Mouse (Mus musculus) erythroblast, embryonic 14.5 days (primary cell): ENCODE measurements around the gene Ect2l. TPM values are rescaled to one million over a fixed set of nuclear protein-coding genes. Genes with fewer than 3 reads are reported as not detected.

Source experiments
- H3K27me3 ChIP-seq: 2 replicates; pipeline ENCODE4 v1.6.1; 2012; ENCODE audit warnings: inconsistent platforms; ENCODE audit not compliant: control insufficient read depth
- H3K36me3 ChIP-seq: 2 replicates; pipeline ENCODE4 v1.6.1; 2012; ENCODE audit warnings: mild to moderate bottlenecking, inconsistent platforms; ENCODE audit not compliant: control insufficient read depth
- H3K4me1 ChIP-seq: 2 replicates; pipeline ENCODE4 v1.6.1; 2012; ENCODE audit warnings: inconsistent platforms; ENCODE audit not compliant: control insufficient read depth
- H3K4me3 ChIP-seq: replicated peaks from 2 replicates; pipeline ENCODE3; 2012; ENCODE audit warnings: moderate library complexity, mild to moderate bottlenecking, inconsistent platforms
- H3K9me3 ChIP-seq: 2 replicates; pipeline ENCODE4 v1.6.1; 2012; ENCODE audit warnings: low read length, inconsistent platforms, mixed read lengths; ENCODE audit not compliant: control insufficient read depth
- GATA1 ChIP-seq: IDR thresholded peaks from 2 replicates; pipeline ENCODE4 v1.6.1; 2012; ENCODE audit warnings: low read length, inconsistent platforms, mixed read lengths
- TAL1 ChIP-seq: IDR thresholded peaks from 3 replicates; pipeline ENCODE4 v1.6.1; 2012; ENCODE audit warnings: low read length, inconsistent platforms, mixed read lengths
- polyA plus RNA-seq: library from polyadenylated mRNA; stranded (reverse); fragments of >175 nt; gene quantifications from 2 replicates; pipeline ENCODE4 v1.2.3, GENCODE M21; 2012

Ect2l gene
- polyA plus RNA-seq, 1 experiment, result not detected

DNA sequence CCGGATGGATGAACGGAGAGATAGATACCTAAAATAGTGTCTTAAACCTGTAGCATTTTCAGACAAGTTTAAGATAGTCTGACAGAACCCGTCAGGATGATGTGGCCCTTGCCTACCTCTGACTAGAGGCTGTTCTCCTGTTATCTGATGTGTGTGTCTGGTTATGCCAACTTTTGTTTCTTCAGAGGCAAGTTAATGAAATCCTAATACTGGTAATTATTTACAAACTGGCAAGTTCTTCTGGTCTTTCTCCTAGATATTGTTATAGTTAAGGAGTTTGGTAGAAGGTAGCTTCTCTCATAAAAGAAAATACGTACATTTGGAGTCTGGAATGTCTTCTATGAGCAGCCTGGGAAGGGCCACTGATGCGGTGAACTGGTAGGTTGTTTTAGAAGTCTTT, 80.4 kb downstream of the Ect2l start:
- no peak overlapping the region for H3K4me3 ChIP-seq
- peaks cover 7% of the 10 kb centered on the region for H3K36me3 ChIP-seq
- no peaks in the 10 kb centered on the region for H3K4me1 ChIP-seq
- no peaks in the 10 kb centered on the region for H3K27me3 ChIP-seq
- H3K9me3 ChIP-seq, result no peaks in the 10 kb centered on the region
- TF ChIP-seq GATA1 (no peak), TAL1 (no peak)

DNA sequence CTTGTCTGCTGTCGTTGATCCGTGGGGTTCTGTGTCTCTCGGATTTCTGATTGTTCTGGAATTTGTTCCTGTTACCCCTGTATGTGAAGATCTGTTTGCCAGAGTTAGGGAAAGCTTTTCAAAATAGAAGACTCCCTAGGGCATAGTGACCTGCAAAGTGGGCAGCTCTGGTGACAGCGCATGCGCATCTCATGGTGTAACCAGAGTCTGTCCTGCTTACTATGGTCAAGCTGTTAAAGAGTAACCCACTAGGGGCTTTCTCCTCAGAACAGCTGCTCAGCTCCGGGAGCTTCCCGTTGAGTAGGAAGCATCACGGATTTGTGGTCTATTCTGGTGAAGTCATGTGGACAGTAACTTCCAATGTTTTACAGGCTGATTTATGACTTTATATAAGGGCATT, 92.4 kb downstream of the Ect2l start:
- Histone ChIP-seq H3K9me3 (no peaks in the 10 kb centered on the region), H3K27me3 (no peaks in the 10 kb centered on the region), H3K4me3 (no peak overlapping the region), H3K4me1 (no peaks in the 10 kb centered on the region), H3K36me3 (peaks cover 58% of the 10 kb centered on the region)
- TF ChIP-seq TAL1 (no peak), GATA1 (no peak)

DNA sequence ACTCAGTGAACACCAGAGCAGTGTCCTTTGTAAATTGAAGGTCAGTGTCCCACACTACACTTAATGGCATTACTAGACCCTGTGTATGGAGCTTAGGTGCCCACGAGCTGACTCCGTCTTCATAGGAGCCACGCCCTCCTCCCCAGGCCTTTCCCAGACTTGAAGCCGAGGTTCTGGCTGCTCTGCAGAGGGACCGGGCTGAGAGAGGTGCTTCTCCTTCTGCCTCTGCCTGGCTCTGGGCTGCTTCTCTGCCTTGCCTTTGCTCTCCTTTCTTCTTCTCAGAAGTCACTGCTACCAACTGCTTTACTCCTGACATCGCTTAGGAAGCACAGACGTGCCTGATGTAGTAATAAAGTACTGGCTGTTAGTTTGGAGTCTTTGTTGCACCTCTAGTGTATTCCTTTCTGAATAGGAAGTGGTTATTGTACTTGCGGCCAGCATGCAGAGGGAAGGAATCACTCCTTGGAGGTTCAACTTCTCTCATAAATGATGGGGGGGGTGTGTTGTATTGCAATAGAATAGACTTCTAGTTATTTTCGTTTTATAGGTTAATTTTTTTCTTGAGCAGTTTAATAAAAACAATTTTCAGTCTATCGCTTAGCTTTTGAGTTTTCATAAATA, 97.1 kb downstream of the Ect2l start:
- no peak overlapping the region for H3K4me3 ChIP-seq
- H3K27me3 ChIP-seq, result no peaks in the 10 kb centered on the region
- no peaks in the 10 kb centered on the region for H3K4me1 ChIP-seq
- no peaks in the 10 kb centered on the region for H3K9me3 ChIP-seq
- TF ChIP-seq GATA1, result no peak
- TF ChIP-seq TAL1, result no peak
- H3K36me3 ChIP-seq, result peaks cover 22% of the 10 kb centered on the region

DNA sequence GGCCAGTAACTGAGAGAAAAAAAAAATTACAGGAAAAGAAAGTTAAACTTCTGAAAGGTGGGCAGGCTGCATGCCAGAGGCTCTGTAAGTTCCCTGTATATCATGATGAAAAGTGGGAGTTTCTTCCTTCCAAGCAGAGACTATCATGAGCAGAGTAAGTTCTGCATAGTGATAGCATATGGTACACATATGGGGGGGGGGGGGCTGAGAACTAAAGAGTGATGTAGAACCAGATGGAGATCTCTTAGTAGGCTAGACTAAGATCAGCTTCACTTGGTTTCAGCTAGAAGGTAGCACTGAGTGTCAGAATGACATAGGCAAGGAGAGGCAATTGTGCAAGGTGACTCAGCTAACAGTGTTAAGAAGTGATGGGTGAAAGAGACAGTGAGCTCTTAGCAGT, 99.8 kb downstream of the Ect2l start:
- no peaks in the 10 kb centered on the region for H3K9me3 ChIP-seq
- H3K4me3 ChIP-seq, result no peak overlapping the region
- H3K27me3 ChIP-seq, result no peaks in the 10 kb centered on the region
- no peaks in the 10 kb centered on the region for H3K4me1 ChIP-seq
- H3K36me3 ChIP-seq, result peaks cover 12% of the 10 kb centered on the region
- no peak for TF ChIP-seq TAL1
- TF ChIP-seq GATA1, result no peak

GRCm38 (mm10) chr10:18107471-18107870, 103.2 kb downstream of the Ect2l start:
- Histone ChIP-seq H3K9me3 (no peaks in the 10 kb centered on the region), H3K4me1 (no peaks in the 10 kb centered on the region), H3K27me3 (no peaks in the 10 kb centered on the region), H3K36me3 (peaks cover 12% of the 10 kb centered on the region), H3K4me3 (no peak overlapping the region)
- no peak for TF ChIP-seq GATA1
- no peak for TF ChIP-seq TAL1

DNA sequence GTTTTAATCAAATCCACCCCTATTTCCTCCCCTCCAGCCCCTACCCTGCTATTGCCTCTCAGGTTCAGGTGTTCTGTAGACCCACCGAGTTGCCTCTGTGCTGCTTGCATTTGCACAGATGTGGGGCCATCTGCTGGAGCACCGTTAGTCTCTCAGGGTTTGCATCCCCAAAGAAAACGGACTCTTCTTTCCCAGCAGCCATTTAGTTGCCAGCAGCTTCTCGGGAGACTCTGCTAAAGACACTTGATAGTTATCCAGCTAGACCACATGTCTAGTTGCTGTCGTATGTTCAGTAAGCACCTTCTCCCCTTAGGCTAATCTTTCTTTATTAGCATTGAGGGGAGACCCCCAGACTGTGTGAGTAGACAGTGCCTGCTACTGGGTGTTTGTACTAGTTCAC, 108.5 kb downstream of the Ect2l start:
- H3K4me1 ChIP-seq, result no peaks in the 10 kb centered on the region
- no peak overlapping the region for H3K4me3 ChIP-seq
- H3K36me3 ChIP-seq, result peaks cover 15% of the 10 kb centered on the region
- no peaks in the 10 kb centered on the region for H3K27me3 ChIP-seq
- no peak for TF ChIP-seq TAL1
- TF ChIP-seq GATA1, result no peak
- no peaks in the 10 kb centered on the region for H3K9me3 ChIP-seq

DNA sequence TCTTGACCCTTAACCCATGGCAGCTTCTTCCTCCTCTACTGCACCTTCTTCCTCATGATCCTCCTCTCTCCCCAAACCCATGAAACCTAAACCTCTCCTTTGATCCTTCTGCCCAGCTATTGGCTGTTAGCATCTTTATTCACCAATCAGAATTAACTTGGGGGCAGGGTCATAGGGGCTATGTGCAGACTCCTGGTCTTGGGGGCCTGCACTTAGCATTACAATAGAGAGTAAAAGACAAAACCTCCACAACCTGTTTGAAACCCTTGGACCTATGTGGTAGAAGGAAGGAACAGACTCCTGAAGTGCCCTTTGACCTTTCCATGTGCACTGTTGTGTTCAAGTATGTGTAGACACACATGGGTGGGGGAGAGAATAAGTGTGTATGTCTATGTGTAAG, 120.0 kb downstream of the Ect2l start:
- Histone ChIP-seq H3K4me3 (no peak overlapping the region), H3K4me1 (no peaks in the 10 kb centered on the region), H3K36me3 (peaks cover 18% of the 10 kb centered on the region), H3K9me3 (no peaks in the 10 kb centered on the region), H3K27me3 (no peaks in the 10 kb centered on the region)
- no peak for TF ChIP-seq GATA1
- no peak for TF ChIP-seq TAL1

GRCm38 (mm10) chr10:18082772-18083171, 127.9 kb downstream of the Ect2l start:
- Histone ChIP-seq H3K4me1 (peaks cover 3% of the 10 kb centered on the region; the same call in 1 of the 2 replicates), H3K27me3 (no peaks in the 10 kb centered on the region), H3K9me3 (no peaks in the 10 kb centered on the region), H3K36me3 (no peaks in the 10 kb centered on the region), H3K4me3 (no peak overlapping the region)
- TF ChIP-seq GATA1 (no peak), TAL1 (no peak)

GRCm38 (mm10) chr10:18081536-18081935, 129.2 kb downstream of the Ect2l start:
- no peak for TF ChIP-seq TAL1
- TF ChIP-seq GATA1, result no peak
- H3K36me3 ChIP-seq, result peaks cover 6% of the 10 kb centered on the region
- H3K9me3 ChIP-seq, result no peaks in the 10 kb centered on the region
- peaks cover 3% of the 10 kb centered on the region; the same call in 1 of the 2 replicates for H3K4me1 ChIP-seq
- H3K27me3 ChIP-seq, result no peaks in the 10 kb centered on the region
- no peak overlapping the region for H3K4me3 ChIP-seq

Other genes with a start within 250 kb of the Ect2l start
- 1.2 and 1.9 TPM in 2 replicates for gene Abracl, start 187.6 kb downstream of the Ect2l start, polyA plus RNA-seq
- gene Reps1, start 155.0 kb downstream of the Ect2l start, polyA plus RNA-seq, result 1.1 TPM in 2 replicates
- 0.30 and 0.39 TPM in 2 replicates for gene Ccdc28a, start 24.1 kb upstream of the Ect2l start, polyA plus RNA-seq
- gene Nhsl1, start 108.1 kb upstream of the Ect2l start, polyA plus RNA-seq, result 0.02 TPM in 1 of 2 replicates, not detected in the other